Mouse (Mus musculus): ENCODE measurements around the gene Cfap54. TPM values are rescaled to one million over a fixed set of nuclear protein-coding genes. Genes with fewer than 3 reads are reported as not detected.

Cfap54 gene
- polyA plus RNA-seq, 1 experiment, result 0.23 TPM

DNA sequence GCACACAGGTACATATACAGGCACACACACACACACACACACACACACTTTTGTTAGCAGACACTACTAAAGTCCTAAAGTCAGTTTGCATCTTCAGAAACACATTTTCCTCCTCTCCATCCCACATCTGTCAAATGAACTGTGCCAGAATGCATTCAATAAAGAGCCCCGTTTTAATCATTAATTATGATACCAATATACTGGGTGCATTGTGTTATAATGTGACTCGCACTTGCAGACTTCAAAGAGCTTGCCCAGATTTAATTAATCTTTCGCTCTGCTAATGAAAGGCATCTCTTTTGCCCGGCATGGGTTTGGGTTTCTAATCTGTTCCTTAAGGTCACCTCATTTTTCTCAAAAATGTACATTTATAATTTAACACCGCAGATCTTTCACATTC lies 327.1 kb downstream of the Cfap54 start:
- no peak overlapping the region for H3K4me3 ChIP-seq (ENCODE audit: insufficient read depth, low read length)
- H3K4me1 ChIP-seq (ENCODE audit: control insufficient read depth, insufficient read depth, low read length), result no peaks in the 10 kb centered on the region
- TF ChIP-seq POLR2A (IDR thresholded peaks at IDR 0.05; ENCODE audit: low read depth, low read length) (no peak), CTCF (IDR thresholded peaks at IDR 0.05; ENCODE audit: borderline replicate concordance, insufficient read depth, low read length) (no peak)
- no peak overlapping the region for H3K27ac ChIP-seq (ENCODE audit: insufficient read depth, low read length)

DNA sequence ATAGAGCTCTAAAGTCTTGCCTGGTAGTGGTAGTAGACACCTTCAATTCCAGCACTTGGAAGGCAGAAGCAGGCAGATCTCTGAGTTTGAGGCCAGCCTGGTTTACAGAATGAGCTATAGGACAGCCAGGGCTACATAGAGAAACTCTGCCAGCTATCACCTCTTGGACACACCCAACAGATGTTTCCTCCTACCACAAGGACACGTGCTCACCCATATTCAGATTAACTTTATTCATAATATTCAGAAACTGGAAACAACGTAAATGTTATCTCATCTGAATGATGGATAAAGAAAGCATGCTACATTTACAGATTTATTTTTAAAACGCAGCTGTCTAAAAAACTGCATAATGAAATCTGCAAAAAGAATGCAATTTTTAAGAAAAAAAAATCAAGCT lies 351.1 kb downstream of the Cfap54 start:
- TF ChIP-seq CTCF (IDR thresholded peaks at IDR 0.05; ENCODE audit: borderline replicate concordance, insufficient read depth, low read length), result no peak
- TF ChIP-seq POLR2A (IDR thresholded peaks at IDR 0.05; ENCODE audit: low read depth, low read length), result no peak
- no peak overlapping the region for H3K4me3 ChIP-seq (ENCODE audit: insufficient read depth, low read length)
- H3K4me1 ChIP-seq (ENCODE audit: control insufficient read depth, insufficient read depth, low read length), result no peaks in the 10 kb centered on the region
- H3K27ac ChIP-seq (ENCODE audit: insufficient read depth, low read length), result no peak overlapping the region

DNA sequence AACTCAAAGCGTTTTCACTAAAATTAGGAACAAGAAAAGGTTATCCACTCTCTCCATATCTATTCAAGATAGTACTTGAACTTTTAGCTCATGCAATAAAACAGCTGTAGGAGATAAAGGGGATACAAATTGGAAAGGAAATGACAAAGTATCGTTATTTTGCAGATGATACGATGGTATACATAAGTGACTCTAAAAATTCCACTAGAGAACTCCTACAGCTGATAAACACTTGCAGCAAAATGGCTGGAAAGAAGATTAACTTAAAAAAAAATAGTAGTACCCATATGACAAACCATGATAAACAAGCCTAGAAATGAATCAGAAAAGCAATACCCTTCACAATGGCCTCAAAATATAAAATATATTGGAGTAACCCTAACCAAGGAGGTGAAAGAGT lies 352.7 kb downstream of the Cfap54 start:
- no peak overlapping the region for H3K27ac ChIP-seq (ENCODE audit: insufficient read depth, low read length)
- no peaks in the 10 kb centered on the region for H3K4me1 ChIP-seq (ENCODE audit: control insufficient read depth, insufficient read depth, low read length)
- no peak for TF ChIP-seq POLR2A (IDR thresholded peaks at IDR 0.05; ENCODE audit: low read depth, low read length)
- TF ChIP-seq CTCF (IDR thresholded peaks at IDR 0.05; ENCODE audit: borderline replicate concordance, insufficient read depth, low read length), result no peak
- no peak overlapping the region for H3K4me3 ChIP-seq (ENCODE audit: insufficient read depth, low read length)

Other genes with a start within 250 kb of the Cfap54 start
- 35.1 and 42.2 TPM in 2 replicates for gene Cdk17, start 79.3 kb upstream of the Cfap54 start, polyA plus RNA-seq (2011; ENCODE audit: insufficient read length, low read depth, missing spikeins)
- gene Elk3, start 229.5 kb upstream of the Cfap54 start, polyA plus RNA-seq (2011; ENCODE audit: insufficient read length, low read depth, missing spikeins), result 86.5 and 103 TPM in 2 replicates